10 mouse cellular contexts compared by ENCODE assay signal in the genomic region with DNA sequence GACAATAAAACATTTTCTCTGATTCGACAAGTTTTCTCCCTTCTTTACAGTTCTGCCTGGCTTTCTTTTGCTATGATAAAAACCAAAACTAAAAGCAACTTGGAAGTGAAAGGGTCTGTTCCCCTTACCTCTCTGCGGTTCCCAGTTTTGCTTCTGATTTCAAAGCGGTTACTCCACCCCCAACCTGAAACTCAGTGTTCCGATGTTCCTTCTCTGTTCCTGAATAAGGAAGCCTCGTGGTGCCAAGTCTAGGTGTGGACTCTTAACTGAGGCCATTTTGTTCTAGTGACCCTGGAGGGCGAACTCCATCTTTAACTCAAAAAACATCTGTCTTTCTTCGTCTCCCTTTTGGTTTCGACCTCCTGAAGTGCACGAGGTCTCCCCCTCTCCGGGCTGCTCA. TPM values are rescaled to one million over a fixed set of nuclear protein-coding genes. Genes with fewer than 3 reads are reported as not detected.
DNase-seq lines count a peak whose midpoint lies in the region; ATAC-seq and TF ChIP-seq lines count a peak whose summit lies in the region.
"Had no signal": no experiment of that assay in that cellular context is flagged by ENCODE, and none has a peak within 500 bp of the region (broad histone marks: within the 10 kb centered on the region; RNA-seq: fewer than 3 reads in every experiment).

No protein-coding gene starts in this region.

- H3K4me3 ChIP-seq in kidney, embryonic 14.5 days (ENCODE audit: low read length): no peak overlapping the region
- H3K4me3 ChIP-seq in brown adipose tissue, adult 24 weeks (ENCODE audit: insufficient read depth, low read depth, low read length): peak overlapping the region; percentile 45
- H3K4me3 ChIP-seq in intestine, embryonic 14.5 days (ENCODE audit: low read depth, low read length): no peak overlapping the region
- no peak overlapping the region for H3K4me3 ChIP-seq in myocyte
- H3K4me3 ChIP-seq: hindbrain, embryonic 15.5 days had no signal

- 51% methylated on average over 10 of the region's 10 CpGs for WGBS in kidney, embryonic 14.5 days
- 62% methylated on average over 10 of the region's 10 CpGs for WGBS in intestine, embryonic 14.5 days

- peaks cover 8% of the 10 kb centered on the region; the same call in 1 of the 2 replicates for H3K4me1 ChIP-seq in kidney, embryonic 14.5 days (ENCODE audit: control insufficient read depth, insufficient read depth, low read length)
- H3K4me1 ChIP-seq in brown adipose tissue, adult 24 weeks (ENCODE audit: control insufficient read depth, insufficient read depth, insufficient read length, low read length): no peaks in the 10 kb centered on the region; the same call in 1 of the 2 replicates
- peaks cover 4% of the 10 kb centered on the region; the same call in 1 of the 2 replicates for H3K4me1 ChIP-seq in intestine, embryonic 14.5 days (replicated peaks; ENCODE audit: control insufficient read depth, insufficient read depth, low read length)

- H3K79me2 ChIP-seq in myocyte (ENCODE audit: control insufficient read depth, insufficient read depth): no peaks in the 10 kb centered on the region

- no peak for ATAC-seq in kidney, embryonic 14.5 days (ENCODE audit: low FRiP score, low TSS enrichment)
- no peak; the same call in 1 of the 2 replicates for ATAC-seq in intestine, embryonic 14.5 days (replicated peaks; ENCODE audit: low FRiP score, low TSS enrichment, low read depth)

- no peaks in the 10 kb centered on the region for H3K9me3 ChIP-seq in kidney, embryonic 14.5 days (ENCODE audit: control insufficient read depth, low read length)
- no peaks in the 10 kb centered on the region for H3K9me3 ChIP-seq in intestine, embryonic 14.5 days (ENCODE audit: control insufficient read depth, low read length)
- H3K9me3 ChIP-seq: hindbrain, embryonic 15.5 days had no signal

- no peaks in the 10 kb centered on the region for H3K36me3 ChIP-seq in kidney, embryonic 14.5 days (ENCODE audit: control insufficient read depth, insufficient read depth, low read length)
- H3K36me3 ChIP-seq in intestine, embryonic 14.5 days (ENCODE audit: control insufficient read depth, insufficient read depth, low read length): no peaks in the 10 kb centered on the region
- no peaks in the 10 kb centered on the region for H3K36me3 ChIP-seq in myocyte (ENCODE audit: control insufficient read depth, insufficient read depth)
- H3K36me3 ChIP-seq: hindbrain, embryonic 15.5 days had no signal

- no peak overlapping the region; the same call in 1 of the 2 replicates for H3K4me2 ChIP-seq in kidney, embryonic 14.5 days (replicated peaks; ENCODE audit: low read depth, low read length)
- H3K4me2 ChIP-seq in intestine, embryonic 14.5 days (ENCODE audit: low read length): peak overlapping the region; percentile 20
- H3K4me2 ChIP-seq in myocyte (ENCODE audit: low read depth): peak overlapping the region; percentile 35
- H3K4me2 ChIP-seq: hindbrain, embryonic 15.5 days had no signal

- no peaks in the 10 kb centered on the region for H3K27me3 ChIP-seq in kidney, embryonic 14.5 days (ENCODE audit: control insufficient read depth, insufficient read depth, low read length)
- H3K27me3 ChIP-seq in intestine, embryonic 14.5 days (replicated peaks; ENCODE audit: control insufficient read depth, insufficient read depth, low read length): no peaks in the 10 kb centered on the region
- no peaks in the 10 kb centered on the region for H3K27me3 ChIP-seq in myocyte (ENCODE audit: control insufficient read depth, insufficient read depth, insufficient read length)
- H3K27me3 ChIP-seq: hindbrain, embryonic 15.5 days had no signal

- TF ChIP-seq POLR2A in myocyte (IDR thresholded peaks at IDR 0.05; ENCODE audit: insufficient read length, low read depth): no peak

- H3K27ac ChIP-seq in kidney, embryonic 14.5 days (ENCODE audit: low read depth, low read length): no peak overlapping the region
- no peak overlapping the region for H3K27ac ChIP-seq in brown adipose tissue, adult 24 weeks (replicated peaks; ENCODE audit: low read depth, low read length)
- 0 out of 2 replicates have a peak overlapping the region, but pooled peaks have one; percentile 9 for H3K27ac ChIP-seq in intestine, embryonic 14.5 days (ENCODE audit: low read depth)
- H3K27ac ChIP-seq: hindbrain, embryonic 15.5 days had no signal

- no peak overlapping the region for H3ac ChIP-seq in myocyte (ENCODE audit: control insufficient read depth, insufficient read length)

- H3K9ac ChIP-seq in kidney, embryonic 14.5 days (ENCODE audit: low read depth, low read length): no peak overlapping the region
- no peak overlapping the region for H3K9ac ChIP-seq in intestine, embryonic 14.5 days (ENCODE audit: low read length)
- H3K9ac ChIP-seq: hindbrain, embryonic 15.5 days had no signal

- peak; percentile 38 for DNase-seq in kidney, postnatal 36 days
- no peak for DNase-seq in intestine, embryonic 14.5 days (ENCODE audit: low spot score)
- no peak for DNase-seq in adrenal gland, postnatal 25 days
- DNase-seq in spleen, postnatal 4 days (ENCODE audit: low spot score in 2 of 2): no peak
- DNase-seq: liver; thymus, postnatal 36 days had no signal

TF ChIP-seq in myocyte, 11 proteins besides CTCF, POLR2A, EP300 and RAD21:
- TF ChIP-seq POLR2AphosphoS2 (IDR thresholded peaks at IDR 0.05; ENCODE audit: insufficient read length, low read depth) (no peak), USF1 (IDR thresholded peaks at IDR 0.05; ENCODE audit: low read depth) (no peak), MAX (IDR thresholded peaks at IDR 0.05; ENCODE audit: low read depth) (no peak), TCF3 (IDR thresholded peaks at IDR 0.05; ENCODE audit: insufficient read length, low read depth) (no peak), CEBPB (IDR thresholded peaks at IDR 0.05; ENCODE audit: insufficient read depth, poor library complexity, severe bottlenecking) (no peak), MYOD1 (IDR thresholded peaks at IDR 0.05; ENCODE audit: control insufficient read depth in 1 of 3, insufficient read length in 2 of 3, low read depth in 2 of 3) (no peak)

RNA-seq across cellular contexts. Expression of a gene that starts 54.4 kb away (rescaled TPM):
- polyA plus RNA-seq in kidney, embryonic 14.5 days (2014; fragmentation: Nextera tagmentation; extraction: Ambion mirVana): 14.9 and 26.1 TPM in 2 replicates
- polyA plus RNA-seq in brown adipose tissue, adult 24 weeks (2012; ENCODE audit: insufficient read depth, insufficient read length, missing spikeins): 3.6 and 4.7 TPM in 2 replicates
- polyA plus RNA-seq in intestine, embryonic 14.5 days (2014; fragmentation: Nextera tagmentation; extraction: Ambion mirVana): 22.6 and 25.5 TPM in 2 replicates
- polyA plus RNA-seq in myocyte (2012; fragmentation: generic; extraction: Trizol): 23.2 TPM
- 12.1 and 14.1 TPM in 2 replicates for total RNA-seq in adrenal gland, postnatal 25 days (2021)

Comparison
In these comparisons a context has a peak if more than half of its experiments do, and no peak if none do; other contexts are left out.
1. DNase-seq: peak in kidney, postnatal 36 days (2 of 2); none in intestine, embryonic 14.5 days (single experiment), adrenal gland, postnatal 25 days (single experiment) and spleen, postnatal 4 days (0 of 2).